Mouse (Mus musculus) mesoderm, embryonic 11.5 days (tissue): ENCODE measurements around the gene Topors.
A peak's percentile ranks its signal among the peaks of the same experiment; 100 is the strongest.

Source experiments
- DNase-seq: peaks from one replicate; pipeline ENCODE4 v3.0.0-alpha.2; 2012; ENCODE audit warnings: low read depth, low spot score

Gene Topors

GRCm38 (mm10) chr4:40250984-40251383, 18.7 kb downstream of the Topors start:
- DNase-seq, result no peak

- DNase-seq, result no peak
These were observed 25.6 kb downstream of the Topors start for GRCm38 (mm10) chr4:40244035-40244434.

- DNase-seq, result no peak
These were observed 26.6 kb downstream of the Topors start for GRCm38 (mm10) chr4:40243006-40243405.

GRCm38 (mm10) chr4:40241928-40242327, 27.7 kb downstream of the Topors start:
- DNase-seq, result no peak

GRCm38 (mm10) chr4:40240272-40240744, 29.3 kb downstream of the Topors start:
- no peak for DNase-seq

- DNase-seq, result peak; percentile 37
These were observed 30.0 kb downstream of the Topors start, which contains the start of gene Ddx58 for GRCm38 (mm10) chr4:40239409-40240271. Gene Ddx58, minus strand, starts transcription at chr4:40239828.

GRCm38 (mm10) chr4:40238483-40239408, 30.9 kb downstream of the Topors start:
- no peak for DNase-seq

GRCm38 (mm10) chr4:40236829-40237228, 32.8 kb downstream of the Topors start:
- DNase-seq, result no peak

- no peak for DNase-seq
These were observed 35.4 kb downstream of the Topors start for GRCm38 (mm10) chr4:40234256-40234655.

GRCm38 (mm10) chr4:40233062-40233664, 36.5 kb downstream of the Topors start:
- DNase-seq, result no peak

GRCm38 (mm10) chr4:40229723-40230122, 39.9 kb downstream of the Topors start:
- DNase-seq, result no peak

GRCm38 (mm10) chr4:40227886-40228285, 41.8 kb downstream of the Topors start:
- no peak for DNase-seq

GRCm38 (mm10) chr4:40227131-40227530, 42.5 kb downstream of the Topors start:
- DNase-seq, result no peak

- no peak for DNase-seq
These were observed 43.6 kb downstream of the Topors start for GRCm38 (mm10) chr4:40226095-40226494.

GRCm38 (mm10) chr4:40221876-40222585, 47.6 kb downstream of the Topors start:
- DNase-seq, result no peak

- no peak for DNase-seq
These were observed 48.5 kb downstream of the Topors start for GRCm38 (mm10) chr4:40221004-40221760.

GRCm38 (mm10) chr4:40220437-40220836, 49.2 kb downstream of the Topors start:
- DNase-seq, result no peak

- peak; percentile 38 for DNase-seq
These were observed 51.3 kb downstream of the Topors start for GRCm38 (mm10) chr4:40218382-40218781.

GRCm38 (mm10) chr4:40217910-40218309, 51.7 kb downstream of the Topors start:
- no peak for DNase-seq

- DNase-seq, result no peak
These were observed 57.5 kb downstream of the Topors start for GRCm38 (mm10) chr4:40212177-40212576.
